Mouse (Mus musculus) limb, embryonic 14.5 days (tissue): Measurements from ENCODE around the gene Maml3. TPM values are rescaled to one million over a fixed set of nuclear protein-coding genes. Genes with fewer than 3 reads are reported as not detected.

Experiments
- ATAC-seq: fragments of 200-750 bp; cut with Nextera tagmentation; 2 replicates; pipeline ENCODE4 v1.8.0; 2017; ENCODE audit warnings: low read depth, moderate number of reproducible peaks, moderate TSS enrichment; ENCODE audit not compliant: low FRiP score
- DNase-seq: peaks from one replicate; pipeline ENCODE4 v3.0.0-alpha.2; 2015; ENCODE audit warnings: low spot score
- H3K27ac ChIP-seq: fragments of 300-500 bp; sonication (generic); replicated peaks from 2 replicates; pipeline ENCODE4 v1.5.1; 2014; ENCODE audit warnings: low read depth, mild to moderate bottlenecking, low read length, moderate library complexity, mixed read lengths
- H3K27me3 ChIP-seq: fragments of 300-500 bp; sonication (generic); 2 replicates; pipeline ENCODE4 v1.6.1; 2014; ENCODE audit warnings: low read length, mixed read lengths; ENCODE audit not compliant: control insufficient read depth, insufficient read depth
- H3K36me3 ChIP-seq: fragments of 300-500 bp; sonication (generic); 2 replicates; pipeline ENCODE4 v1.6.1; 2014; ENCODE audit warnings: mild to moderate bottlenecking, low read length, moderate library complexity, mixed read lengths; ENCODE audit not compliant: control insufficient read depth, insufficient read depth
- H3K4me1 ChIP-seq: fragments of 300-500 bp; sonication (generic); 2 replicates; pipeline ENCODE4 v1.6.1; 2014; ENCODE audit warnings: antibody characterized with exemption, low read length, mixed read lengths; ENCODE audit not compliant: control insufficient read depth, insufficient read depth
- H3K4me2 ChIP-seq: fragments of 300-500 bp; sonication (generic); replicated peaks from 2 replicates; pipeline ENCODE4 v1.6.1; 2014; ENCODE audit warnings: low read depth, mild to moderate bottlenecking, low read length, moderate library complexity; ENCODE audit not compliant: severe bottlenecking
- H3K4me3 ChIP-seq: fragments of 300-500 bp; sonication (generic); replicated peaks from 2 replicates; pipeline ENCODE4 v1.5.1; 2014; ENCODE audit warnings: low read length
- H3K9ac ChIP-seq: fragments of 300-500 bp; sonication (generic); 2 replicates; pipeline ENCODE4 v1.6.1; 2014; ENCODE audit warnings: mild to moderate bottlenecking, low read depth, low read length, moderate library complexity; ENCODE audit not compliant: severe bottlenecking
- H3K9me3 ChIP-seq: fragments of 300-500 bp; sonication (generic); 2 replicates; pipeline ENCODE4 v1.6.1; 2016; ENCODE audit warnings: low read length; ENCODE audit not compliant: control insufficient read depth
- POLR2A ChIP-seq: fragments of 200-500 bp; IDR thresholded peaks from 2 replicates; pipeline ENCODE4 v1.8.0; 2012; ENCODE audit warnings: inconsistent platforms, mild to moderate bottlenecking, moderate library complexity, borderline replicate concordance; ENCODE audit not compliant: insufficient read depth, insufficient read length; ENCODE audit errors: extremely low read depth
- WGBS: fragments of 180-500 bp; shearing (Covaris S2); extraction: QIAGEN DNeasy Blood & Tissue Kit; methylation state at CpG from one replicate; pipeline ENCODE4 v1.1.7; 2014; 5-methylcytosine and 5-hydroxymethylcytosine counted together
- polyA plus RNA-seq, 2 experiments: library from polyadenylated mRNA; depleted of rRNA in 1 of 2; stranded (reverse) in 1 of 2; unstranded in 1 of 2; fragments of >200 nt; fragmentation: Nextera tagmentation in 1 of 2; extraction: Ambion mirVana in 1 of 2; gene quantifications; 2 replicates each; pipeline versions ENCODE4 v1.2.1 to v1.2.3; 2012 to 2014

The Maml3 gene
- polyA plus RNA-seq, 2 experiments: 5.4 to 5.6 TPM

DNA sequence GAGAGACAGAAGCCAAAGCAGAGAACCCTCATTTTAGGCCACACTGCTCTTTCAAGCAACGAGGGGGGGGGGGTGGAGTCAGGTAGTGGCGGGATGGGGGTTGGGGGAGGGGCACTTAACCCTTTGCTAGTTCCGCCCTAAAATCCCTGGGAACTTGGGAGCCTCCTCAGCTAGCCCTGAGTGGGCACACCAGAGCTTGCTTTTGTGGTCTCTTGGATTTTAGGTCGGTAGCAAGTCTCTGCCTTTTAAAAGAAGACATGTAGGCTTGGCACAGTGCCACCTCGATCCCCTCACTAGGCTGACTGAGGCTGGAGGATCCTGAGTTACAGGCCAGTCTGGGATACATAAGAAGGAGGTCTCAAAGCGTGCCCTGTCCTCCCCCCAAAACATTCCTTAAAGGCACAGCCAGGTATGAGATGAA, 59.6 kb downstream of the Maml3 start:
- Histone ChIP-seq H3K27ac (peak overlapping the region; percentile 83), H3K4me3 (peak overlapping the region; percentile 30), H3K4me1 (peaks cover 31% of the 10 kb centered on the region), H3K27me3 (no peaks in the 10 kb centered on the region), H3K9ac (no peak overlapping the region), H3K36me3 (no peaks in the 10 kb centered on the region), H3K9me3 (no peaks in the 10 kb centered on the region), H3K4me2 (peak overlapping the region; percentile 61)
- no peak for TF ChIP-seq POLR2A
- 16% methylated on average over 6 of the region's 6 CpGs for WGBS
- DNase-seq: no peak
- ATAC-seq: no peak

DNA sequence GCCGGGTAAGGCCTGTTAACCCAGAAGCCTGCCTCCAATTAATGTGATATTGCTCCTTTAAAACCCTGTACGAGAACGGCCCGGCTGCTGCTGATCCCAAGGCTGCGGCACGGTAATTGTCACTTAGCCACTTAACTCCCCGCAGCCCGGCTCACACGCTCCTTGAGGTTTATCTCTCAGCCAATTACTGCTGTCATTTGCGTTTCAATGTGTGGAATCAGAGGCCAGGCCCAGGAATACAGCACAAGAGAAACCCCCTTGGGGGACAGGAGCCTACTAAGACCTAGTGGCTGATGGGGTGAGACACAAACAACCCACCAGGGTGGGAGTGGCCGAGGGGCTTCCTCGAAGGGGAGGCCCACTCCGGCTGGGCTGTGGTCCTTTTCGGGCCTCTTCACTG, 60.2 kb downstream of the Maml3 start:
- peaks cover 31% of the 10 kb centered on the region for H3K4me1 ChIP-seq
- peak overlapping the region; percentile 61 for H3K4me2 ChIP-seq
- H3K4me3 ChIP-seq: no peak overlapping the region
- peak; percentile 42 for DNase-seq
- TF ChIP-seq POLR2A: no peak
- no peaks in the 10 kb centered on the region for H3K36me3 ChIP-seq
- H3K27ac ChIP-seq: peak overlapping the region; percentile 83; the same call in 1 of the 2 replicates
- 6% methylated on average over 14 of the region's 14 CpGs for WGBS
- H3K9me3 ChIP-seq: no peaks in the 10 kb centered on the region
- no peaks in the 10 kb centered on the region for H3K27me3 ChIP-seq
- no peak for ATAC-seq
- H3K9ac ChIP-seq: peak overlapping the region; percentile 25; the same call in 1 of the 2 replicates

DNA sequence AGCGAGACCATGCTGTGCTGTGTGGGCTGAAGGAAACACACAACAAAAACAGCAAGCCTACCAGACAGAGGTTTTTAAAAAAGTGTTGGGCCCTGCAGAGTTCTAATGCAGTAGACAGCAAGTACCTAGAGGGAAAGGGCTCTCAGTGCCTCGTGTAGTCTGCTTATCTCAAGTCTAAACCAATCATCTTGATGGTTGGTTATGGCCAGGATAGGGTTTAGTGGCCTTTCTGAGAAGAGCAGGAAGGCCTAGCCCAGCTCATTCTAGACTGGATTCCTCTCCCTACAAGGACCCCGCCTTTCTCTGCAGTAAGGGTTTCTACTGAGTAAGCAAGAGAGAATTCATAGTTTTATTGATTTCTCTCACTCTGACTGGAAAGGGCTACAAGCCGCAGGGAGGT, 61.0 kb downstream of the Maml3 start:
- DNase-seq (no peak), ATAC-seq (no peak)
- Histone ChIP-seq H3K27ac (peak overlapping the region; percentile 19; the same call in 1 of the 2 replicates), H3K27me3 (no peaks in the 10 kb centered on the region), H3K9me3 (no peaks in the 10 kb centered on the region), H3K9ac (no peak overlapping the region), H3K4me2 (no peak overlapping the region), H3K4me3 (no peak overlapping the region), H3K4me1 (peaks cover 31% of the 10 kb centered on the region), H3K36me3 (no peaks in the 10 kb centered on the region)
- no peak for TF ChIP-seq POLR2A
- 37% methylated on average over 4 of the region's 4 CpGs for WGBS

DNA sequence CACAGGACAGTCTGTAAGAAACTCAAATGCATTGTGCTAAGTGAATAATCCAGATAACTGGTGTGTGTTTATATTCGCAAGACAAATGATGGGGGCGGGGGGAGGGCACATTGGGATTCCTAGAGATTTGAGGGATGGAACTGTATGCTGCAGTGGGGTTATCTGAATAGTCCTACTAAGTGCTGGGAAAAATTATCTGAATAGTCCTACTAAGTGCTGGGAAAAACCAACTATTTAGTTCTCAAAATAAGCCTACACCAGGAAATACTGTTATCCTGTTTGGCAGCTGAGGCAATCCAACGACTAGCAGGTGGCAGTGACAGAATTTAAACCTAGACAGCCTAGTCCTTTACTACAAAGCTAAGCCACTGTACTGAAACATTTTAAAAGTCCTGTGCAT, 62.2 kb downstream of the Maml3 start:
- H3K4me1 ChIP-seq: peaks cover 31% of the 10 kb centered on the region
- no peaks in the 10 kb centered on the region for H3K36me3 ChIP-seq
- no peak overlapping the region for H3K27ac ChIP-seq
- no peak overlapping the region for H3K4me2 ChIP-seq
- WGBS: 85% methylated on average over 3 of the region's 3 CpGs
- ATAC-seq: no peak
- H3K27me3 ChIP-seq: no peaks in the 10 kb centered on the region
- H3K9ac ChIP-seq: no peak overlapping the region
- H3K9me3 ChIP-seq: no peaks in the 10 kb centered on the region
- no peak for TF ChIP-seq POLR2A
- no peak for DNase-seq
- H3K4me3 ChIP-seq: no peak overlapping the region

DNA sequence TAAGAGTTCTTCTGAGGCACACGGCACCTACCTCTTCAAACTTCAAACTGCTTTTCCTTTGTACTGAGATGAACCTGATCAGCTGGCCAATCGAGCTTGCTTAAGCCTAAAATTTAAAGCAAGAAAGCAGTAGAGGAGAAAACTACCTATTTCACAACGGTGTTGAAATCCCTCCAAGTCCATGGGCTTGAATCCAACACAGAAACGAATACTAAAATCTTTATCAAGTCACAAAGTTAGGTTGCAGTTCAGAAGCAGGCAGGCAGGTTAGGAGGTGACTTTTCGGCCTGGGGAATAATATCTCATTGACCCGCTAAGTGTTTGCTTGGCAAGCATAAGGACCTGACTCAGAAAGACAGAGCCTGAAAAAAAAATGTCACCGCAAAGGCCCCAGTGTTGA, 64.9 kb downstream of the Maml3 start:
- no peak for TF ChIP-seq POLR2A
- Histone ChIP-seq H3K36me3 (no peaks in the 10 kb centered on the region), H3K9me3 (no peaks in the 10 kb centered on the region), H3K4me3 (no peak overlapping the region), H3K4me2 (no peak overlapping the region), H3K4me1 (peaks cover 24% of the 10 kb centered on the region), H3K27me3 (no peaks in the 10 kb centered on the region), H3K27ac (no peak overlapping the region), H3K9ac (no peak overlapping the region)
- ATAC-seq (no peak), DNase-seq (no peak)
- WGBS: 79% methylated on average over 7 of the region's 7 CpGs

DNA sequence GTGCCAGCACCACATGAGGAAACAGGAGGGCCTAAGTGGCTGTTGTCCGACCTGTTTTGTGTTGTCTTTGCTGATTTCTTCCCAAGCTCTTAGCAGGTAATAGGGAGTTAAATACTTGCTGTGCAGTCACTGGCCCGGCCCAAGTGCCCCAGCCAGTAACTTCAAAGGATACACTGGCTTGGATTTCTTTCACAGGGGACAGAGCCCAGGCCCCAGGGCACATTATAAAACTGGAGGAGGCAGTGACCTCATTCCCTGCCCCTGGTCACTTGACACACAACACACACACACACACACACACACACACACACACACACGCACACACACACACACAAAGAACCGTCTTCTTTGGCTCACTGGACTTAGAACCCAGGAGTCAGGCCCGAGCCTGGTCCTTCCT, 67.6 kb downstream of the Maml3 start:
- DNase-seq (no peak), ATAC-seq (no peak)
- Histone ChIP-seq H3K36me3 (no peaks in the 10 kb centered on the region), H3K4me3 (no peak overlapping the region), H3K9me3 (no peaks in the 10 kb centered on the region), H3K9ac (peak overlapping the region; percentile 3; the same call in 1 of the 2 replicates), H3K27ac (no peak overlapping the region), H3K4me1 (peaks cover 21% of the 10 kb centered on the region), H3K27me3 (no peaks in the 10 kb centered on the region), H3K4me2 (no peak overlapping the region)
- 26% methylated on average over 5 of the region's 5 CpGs for WGBS
- TF ChIP-seq POLR2A: no peak
